Mouse (Mus musculus) neutrophil, adult 5-6 weeks (primary cell): ENCODE measurements around the gene Hdac1. TPM values are rescaled to one million over a fixed set of nuclear protein-coding genes. Genes with fewer than 3 reads are reported as not detected.
A peak's percentile ranks its signal among the peaks of the same experiment; 100 is the strongest.

Source experiments
- ATAC-seq: fragments of 151-379, 151-347 bp; 2 replicates; pipeline ENCODE4 v1.8.0; 2017; ENCODE audit warnings: mild to moderate bottlenecking, moderate TSS enrichment; ENCODE audit not compliant: insufficient number of reproducible peaks, poor library complexity, low FRiP score, severe bottlenecking; ENCODE audit errors: extremely low read depth
- total RNA-seq: library from RNA; stranded (forward); fragments of 200-1000 nt; gene quantifications from 2 replicates; pipeline ENCODE4 v1.2.3, GENCODE M21; 2017

Gene Hdac1
- total RNA-seq = 81.6 and 87.7 TPM in 2 replicates

DNA sequence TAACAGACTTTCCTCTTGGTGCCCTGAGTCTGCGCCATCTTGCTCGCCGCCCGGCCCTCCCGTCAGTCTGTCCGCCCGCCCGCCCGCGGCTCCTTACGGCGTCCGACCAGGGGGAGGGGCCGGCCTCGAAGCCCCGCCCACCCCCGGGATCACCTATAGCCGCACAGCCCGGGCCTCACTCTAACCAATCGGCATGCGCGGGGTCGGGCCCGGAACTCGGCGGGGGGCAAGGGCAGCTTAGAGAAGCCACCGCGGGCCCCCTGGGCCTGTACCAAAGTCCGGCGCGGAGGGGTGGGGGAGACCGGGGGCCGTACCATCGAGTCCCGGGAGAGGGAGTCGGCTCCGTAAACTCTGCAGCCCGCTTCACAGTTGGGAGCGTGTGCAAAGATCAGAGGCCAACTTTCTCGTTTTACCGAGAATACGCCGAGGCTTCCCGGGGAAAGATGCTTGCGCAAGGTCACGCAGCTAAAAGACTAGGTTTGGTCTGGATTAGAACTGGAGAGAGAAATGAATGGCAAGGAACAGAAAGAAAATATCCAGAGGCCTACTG lies at the start of gene Hdac1:
Gene Hdac1 (minus strand): TSS at position 122 of the 550 bp plus-strand sequence.
- ATAC-seq = peak; percentile 92

DNA sequence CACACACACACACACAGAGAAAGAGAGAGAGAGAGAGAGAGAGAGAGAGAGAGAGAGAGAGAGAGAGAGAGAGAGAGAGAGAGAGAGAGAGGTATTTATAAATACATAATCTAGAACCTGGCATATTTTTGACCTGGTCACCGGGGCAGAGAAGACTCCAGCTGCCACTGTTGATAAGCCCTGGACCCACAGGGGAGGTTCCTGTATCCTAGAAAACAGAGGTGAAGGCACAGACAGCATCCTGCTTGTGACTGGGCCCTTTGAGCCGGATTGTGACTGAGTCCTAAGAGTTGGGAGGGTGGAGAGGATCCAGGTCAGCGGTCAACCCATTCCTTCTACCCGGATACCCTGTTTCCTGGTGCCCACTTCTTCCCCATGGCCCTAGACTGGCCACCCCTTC lies 46.4 kb upstream of the Hdac1 start:
- ATAC-seq = no peak

DNA sequence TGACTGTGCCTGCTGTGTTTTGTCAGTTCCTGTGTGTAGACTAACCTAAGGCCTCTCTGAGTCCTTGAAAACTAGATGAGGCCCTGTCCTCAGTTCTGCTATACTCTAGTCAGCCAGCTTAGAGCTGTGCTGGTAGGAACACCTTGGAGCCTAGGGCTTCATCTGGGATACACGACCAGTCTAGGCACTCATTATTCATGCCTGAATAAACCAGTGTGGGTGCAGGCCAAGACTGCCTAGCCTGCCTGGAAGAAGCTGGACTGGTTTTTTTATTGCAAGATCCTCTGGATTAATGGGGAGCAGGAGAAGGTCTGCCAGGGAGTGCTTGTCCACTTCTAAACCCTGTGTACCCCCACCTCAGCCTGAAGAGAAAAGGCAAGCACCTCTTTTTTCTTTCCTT lies 44.4 kb upstream of the Hdac1 start:
- no peak for ATAC-seq

GRCm38 (mm10) chr4:129585773-129586172 lies 43.3 kb upstream of the Hdac1 start:
- ATAC-seq = no peak

- peak; percentile 78 for ATAC-seq
Observed at GRCm38 (mm10) chr4:129584884-129585608, 42.5 kb upstream of the Hdac1 start.

DNA sequence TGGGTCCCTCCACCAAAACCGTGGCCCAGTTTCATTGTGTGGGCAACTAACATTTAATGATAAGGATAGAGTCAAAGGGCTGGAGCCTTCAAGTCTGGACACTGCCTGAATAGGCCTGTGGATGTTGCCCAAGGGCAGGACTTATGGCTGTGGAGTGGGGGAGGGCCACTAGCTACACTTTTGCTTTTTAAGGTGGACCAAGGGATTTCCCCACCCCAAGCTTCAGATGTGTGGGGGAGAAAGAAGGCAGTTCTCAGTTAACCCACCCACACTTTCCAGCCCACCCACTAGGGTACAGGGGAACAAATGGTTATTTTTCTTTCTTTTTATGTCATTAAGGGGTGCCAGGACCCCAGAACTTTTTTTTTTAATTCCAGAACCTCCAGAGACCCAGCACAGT lies 41.9 kb upstream of the Hdac1 start:
- no peak for ATAC-seq

DNA sequence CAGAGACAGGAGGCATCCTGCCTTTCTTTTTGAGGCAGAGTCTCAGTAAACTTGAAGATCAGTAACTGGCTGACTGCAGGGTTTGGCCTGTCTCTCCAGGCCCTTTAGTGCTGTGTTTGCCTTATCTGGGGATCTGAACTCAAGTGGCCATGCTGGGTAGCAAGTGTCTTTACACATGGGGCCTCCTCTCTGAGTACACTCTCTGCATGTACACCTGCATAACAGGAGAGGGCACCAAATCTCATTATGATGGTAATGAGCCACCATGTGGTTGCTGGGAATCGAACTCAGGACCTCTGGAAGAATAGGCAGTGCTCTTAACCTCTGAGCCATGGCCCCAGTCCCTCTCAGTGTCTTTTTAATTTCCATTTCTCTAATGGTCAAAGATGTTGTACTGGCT lies 39.7 kb upstream of the Hdac1 start:
- ATAC-seq = no peak

GRCm38 (mm10) chr4:129580347-129580746 lies 37.8 kb upstream of the Hdac1 start:
- ATAC-seq = 0 out of 2 replicates have a peak, but pooled peaks have one; percentile 14

- no peak for ATAC-seq
Observed at GRCm38 (mm10) chr4:129578466-129578865, 36.0 kb upstream of the Hdac1 start, which contains the start of gene Fam167b. Gene Fam167b, minus strand, starts transcription at chr4:129578549.

GRCm38 (mm10) chr4:129577688-129578087 lies 35.2 kb upstream of the Hdac1 start:
- ATAC-seq = no peak

- peak; percentile 23; the same call in 1 of the 2 replicates for ATAC-seq
Observed at GRCm38 (mm10) chr4:129576863-129577491, 34.5 kb upstream of the Hdac1 start.

DNA sequence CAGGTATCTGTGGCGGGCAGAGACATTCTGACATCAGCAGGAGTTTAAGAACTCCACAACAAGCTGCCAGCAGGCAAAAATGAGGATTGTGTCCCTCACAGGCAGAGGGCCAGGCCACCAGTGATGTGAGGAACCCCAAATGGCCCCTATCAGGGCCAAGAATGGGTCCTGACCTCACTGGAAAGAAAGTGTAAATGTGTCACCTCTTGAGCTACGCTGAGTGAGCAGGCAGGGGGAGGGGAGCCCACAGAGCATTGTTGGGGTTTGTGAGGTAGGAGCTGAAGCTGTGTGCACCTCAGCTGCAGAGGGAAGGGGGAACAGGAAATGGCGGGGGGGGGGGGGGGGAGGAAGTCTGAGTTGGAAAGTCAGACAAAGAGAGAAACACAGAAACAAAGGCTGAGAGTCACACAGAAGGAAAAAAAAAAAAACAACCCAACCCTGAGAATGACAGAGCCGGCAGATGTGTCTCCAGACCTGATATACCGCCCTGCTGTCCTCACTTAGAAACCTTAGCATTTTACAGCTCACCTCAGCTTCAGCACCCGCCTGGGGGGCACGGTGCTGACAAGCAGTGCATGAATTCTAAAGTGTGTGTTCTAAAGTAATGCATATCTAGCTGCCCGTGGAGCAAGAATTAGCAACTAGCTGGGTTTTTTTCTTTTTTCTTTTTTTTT lies 32.8 kb upstream of the Hdac1 start:
- peak; percentile 88 for ATAC-seq

DNA sequence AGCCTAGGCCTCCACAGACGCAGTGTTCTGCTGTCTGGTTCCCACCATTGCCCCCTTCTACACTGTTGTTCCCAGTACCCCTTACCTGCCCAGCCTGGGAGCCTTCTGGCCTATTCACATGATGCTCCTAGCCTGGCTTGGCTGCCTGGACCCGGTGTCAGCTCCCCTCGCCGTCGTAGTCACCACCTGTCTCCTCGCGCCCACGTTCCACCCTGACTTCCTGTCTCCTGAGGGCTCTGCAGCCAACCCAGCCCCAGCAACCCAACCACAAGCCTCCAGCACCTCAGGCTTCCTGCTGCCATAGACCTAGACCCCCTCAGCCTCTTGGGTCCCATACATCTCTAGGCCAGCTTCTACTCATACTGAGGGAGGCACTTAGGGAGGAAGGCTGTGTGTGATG lies 30.9 kb upstream of the Hdac1 start, which contains the start of gene Lck:
Gene Lck (minus strand): TSS at position 212 of the 400 bp plus-strand sequence.
- 0 out of 2 replicates have a peak, but pooled peaks have one; percentile 27 for ATAC-seq

DNA sequence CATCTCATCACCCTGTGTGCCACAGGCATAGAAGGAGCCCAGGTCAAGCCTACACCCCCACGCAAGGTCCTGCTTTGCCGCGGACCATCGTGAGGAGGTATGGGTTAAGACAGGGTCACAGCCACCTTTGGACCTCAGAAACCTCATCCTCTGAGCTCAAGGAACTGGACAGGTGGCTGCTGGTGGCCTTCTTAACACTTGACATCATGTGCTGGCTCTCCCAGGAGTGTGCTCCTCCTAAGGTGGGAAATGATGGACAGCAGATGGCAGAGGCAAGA lies 30.5 kb upstream of the Hdac1 start:
- ATAC-seq = no peak

DNA sequence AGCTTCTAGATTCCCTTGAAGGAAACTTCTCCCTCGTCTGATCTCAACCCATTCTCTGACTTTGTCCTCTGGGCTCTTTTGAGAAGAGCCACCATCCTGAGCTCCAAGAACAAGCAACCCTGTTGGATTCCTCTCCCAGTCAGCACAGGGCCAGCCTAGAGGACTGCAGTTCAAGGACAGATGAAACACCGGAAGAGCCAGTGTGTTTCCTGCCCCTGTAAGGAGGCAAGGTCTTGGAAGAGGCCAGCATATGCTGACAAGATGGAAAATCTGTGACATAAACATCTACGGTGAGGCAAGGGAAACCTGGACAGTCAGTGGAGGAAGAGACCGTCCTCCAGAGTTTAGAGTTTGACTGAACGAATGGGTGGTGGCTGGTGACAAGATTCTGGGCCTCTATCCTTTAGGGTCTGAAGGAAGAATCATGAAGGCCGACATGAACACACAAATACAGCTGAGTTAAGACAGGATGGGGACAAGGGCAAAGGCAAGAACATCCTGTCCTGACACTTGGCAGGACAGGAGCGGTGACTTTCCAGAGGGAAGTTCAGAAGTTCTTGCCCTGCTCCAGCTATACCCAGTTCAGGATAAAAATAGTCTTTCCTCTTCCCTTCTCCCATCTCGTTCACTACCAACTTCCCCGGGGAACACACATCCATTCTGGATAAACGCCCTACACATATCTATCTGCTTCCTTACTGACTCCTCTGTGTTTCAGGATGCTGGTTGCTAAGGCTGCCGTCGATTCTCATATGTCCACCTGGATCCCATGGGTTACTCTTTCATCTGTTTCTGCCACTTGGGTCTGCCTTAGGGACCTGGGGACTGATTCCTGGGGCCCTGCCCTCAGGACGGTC lies 30.0 kb upstream of the Hdac1 start:
- no peak for ATAC-seq

DNA sequence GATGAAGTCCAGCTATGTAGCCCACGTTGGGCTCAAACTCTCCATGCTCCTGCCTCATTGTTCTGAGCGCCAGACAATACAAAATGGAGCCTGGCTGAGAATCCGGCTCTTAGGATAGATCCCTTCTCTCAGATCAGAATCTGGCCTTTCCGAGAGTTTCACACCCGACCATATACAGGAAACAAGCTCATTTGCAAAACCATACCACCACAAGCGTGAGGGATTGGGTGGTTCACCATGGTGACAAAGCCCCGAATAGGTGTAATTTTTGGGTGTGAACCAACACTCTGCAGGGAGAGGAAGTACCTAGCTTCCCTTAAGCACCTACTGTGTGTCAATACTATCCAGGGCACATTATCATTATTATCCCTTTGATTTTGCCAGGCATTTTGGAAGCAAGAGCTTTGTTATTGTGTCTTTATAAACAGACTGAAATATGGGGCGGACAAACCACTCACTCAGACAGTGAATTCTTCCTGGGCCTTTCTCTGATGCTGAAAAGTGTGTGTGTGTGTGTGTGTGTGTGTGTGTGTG lies 29.1 kb upstream of the Hdac1 start:
- no peak for ATAC-seq

DNA sequence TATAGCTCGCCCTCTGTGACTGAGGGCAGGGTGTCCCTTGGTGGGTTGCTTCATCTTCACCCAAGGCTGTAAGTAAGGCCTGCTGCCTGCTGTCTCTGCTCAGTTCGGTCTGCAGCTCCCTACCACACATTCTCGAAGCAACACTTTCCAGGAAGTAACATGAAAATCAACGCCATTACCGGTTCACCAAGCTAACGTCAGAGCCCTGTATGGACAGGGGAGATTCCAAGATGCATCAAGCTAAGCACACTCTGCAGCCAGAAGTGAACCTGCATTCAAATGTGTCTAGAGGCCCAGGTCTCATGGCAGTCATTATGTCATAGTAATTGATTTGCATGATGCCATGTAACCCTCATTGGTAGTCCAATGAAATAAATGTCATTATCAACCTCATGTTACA lies 27.5 kb upstream of the Hdac1 start:
- peak; percentile 5; the same call in 1 of the 2 replicates for ATAC-seq

- ATAC-seq = no peak
Observed at GRCm38 (mm10) chr4:129568366-129568765, 25.9 kb upstream of the Hdac1 start.

DNA sequence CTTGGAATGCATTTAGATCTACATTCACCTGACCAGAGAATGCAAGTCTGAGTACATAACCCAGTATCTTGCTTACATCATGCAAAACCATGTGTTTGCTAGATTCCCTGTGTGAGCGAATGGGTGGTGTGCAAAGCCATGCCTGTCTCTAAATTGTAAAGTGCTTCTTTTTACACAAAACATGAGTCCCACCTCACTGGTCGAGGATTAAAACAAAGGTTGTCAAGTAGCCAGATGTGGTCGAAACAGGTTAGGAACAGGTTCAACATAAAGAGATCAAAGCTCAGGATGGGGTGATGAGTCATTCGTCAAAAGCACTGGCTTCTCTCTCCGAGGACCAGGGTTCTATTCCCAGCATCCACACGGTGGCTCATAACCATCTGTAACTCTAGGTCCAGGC lies 22.6 kb upstream of the Hdac1 start:
- ATAC-seq = no peak
